Mouse (Mus musculus) left cerebral cortex, adult 18-20 months (tissue): ENCODE data around the gene Rbl1. TPM values are rescaled to one million over a fixed set of nuclear protein-coding genes. Genes with fewer than 3 reads are reported as not detected.

Experiments used
- total RNA-seq, 2 experiments: library from RNA; stranded (reverse); gene quantifications; 2 replicates each; pipeline ENCODE4 v1.2.3; 2021

Gene Rbl1
- total RNA-seq, 2 experiments from 2014 or later: 1.4 to 1.8 TPM

Other genes starting within 250 kb of the Rbl1 start
- gene Ndrg3, start 212.5 kb downstream of the Rbl1 start, total RNA-seq: 100 to 1,000 TPM; 446 to 471 TPM
- gene Dsn1, start 197.4 kb downstream of the Rbl1 start, total RNA-seq: 1 to 10 TPM; 4.8 to 5.6 TPM
- gene Soga1, start 125.3 kb downstream of the Rbl1 start, total RNA-seq: 10 to 100 TPM; 17.1 to 17.7 TPM
- not detected for gene Tldc2, start 117.5 kb downstream of the Rbl1 start, total RNA-seq
- gene Samhd1, start 69.3 kb downstream of the Rbl1 start, total RNA-seq: 10 to 100 TPM; 12.7 to 13.9 TPM
- gene Rpn2, start 74.5 kb upstream of the Rbl1 start, total RNA-seq: 100 to 1,000 TPM; 136 to 138 TPM
- gene Mroh8, start 75.0 kb upstream of the Rbl1 start, total RNA-seq: 1 to 10 TPM; 1.3 to 1.6 TPM
- not detected for gene Ghrh, start 143.0 kb upstream of the Rbl1 start, total RNA-seq
- gene Manbal, start 163.1 kb upstream of the Rbl1 start, total RNA-seq: 10 to 100 TPM; 54.6 to 56.6 TPM
- 100 to 1,000 TPM; 135 to 137 TPM for gene Src, start 213.9 kb upstream of the Rbl1 start, total RNA-seq